Mouse (Mus musculus): ENCODE measurements around the gene Tbc1d16.
"Not testable (repeated sequence)": the region's sequence is repeated elsewhere in the genome, so short reads cannot be mapped to it uniquely, and the experiment has no call there.

Gene Tbc1d16

GRCm38 (mm10) chr11:119123522-119124319 is 104.6 kb downstream of the Tbc1d16 start:
- in situ Hi-C loops (cut with MseI, MboI) = no loop called here

GRCm38 (mm10) chr11:119122396-119122795 is 105.9 kb downstream of the Tbc1d16 start:
- in situ Hi-C loops (cut with MseI, MboI) = no loop called here

- in situ Hi-C loops (cut with MseI, MboI) = no loop called here
Observed at GRCm38 (mm10) chr11:119118905-119119304, 109.4 kb downstream of the Tbc1d16 start.

- in situ Hi-C loops (cut with MseI, MboI) = no loop called here
Observed at GRCm38 (mm10) chr11:119117945-119118344, 110.4 kb downstream of the Tbc1d16 start.

- in situ Hi-C loops (cut with MseI, MboI) = no loop called here
Observed at GRCm38 (mm10) chr11:119116992-119117391, 111.3 kb downstream of the Tbc1d16 start.

- in situ Hi-C loops (cut with MseI, MboI) = no loop called here
Observed at GRCm38 (mm10) chr11:119112721-119113120, 115.6 kb downstream of the Tbc1d16 start.

GRCm38 (mm10) chr11:119111345-119111744 is 117.0 kb downstream of the Tbc1d16 start:
- in situ Hi-C loops (cut with MseI, MboI) = no loop called here

GRCm38 (mm10) chr11:119109415-119110071 is 118.8 kb downstream of the Tbc1d16 start:
- in situ Hi-C loops (cut with MseI, MboI) = no loop called here

GRCm38 (mm10) chr11:119108573-119109263 is 119.6 kb downstream of the Tbc1d16 start:
- in situ Hi-C loops (cut with MseI, MboI) = no loop called here

- in situ Hi-C loops (cut with MseI, MboI) = no loop called here
Observed at GRCm38 (mm10) chr11:119106289-119106688, 122.0 kb downstream of the Tbc1d16 start.

GRCm38 (mm10) chr11:119105748-119106147 is 122.6 kb downstream of the Tbc1d16 start:
- in situ Hi-C loops (cut with MseI, MboI) = no loop called here

GRCm38 (mm10) chr11:119105071-119105609 is 123.2 kb downstream of the Tbc1d16 start:
- in situ Hi-C loops (cut with MseI, MboI) = no loop called here

- in situ Hi-C loops (cut with MseI, MboI) = no loop called here
Observed at GRCm38 (mm10) chr11:119103991-119104390, 124.3 kb downstream of the Tbc1d16 start.

- in situ Hi-C loops (cut with MseI, MboI) = not testable (repeated sequence)
Observed at GRCm38 (mm10) chr11:119100355-119100754, 127.9 kb downstream of the Tbc1d16 start.

GRCm38 (mm10) chr11:119098202-119098601 is 130.1 kb downstream of the Tbc1d16 start:
- in situ Hi-C loops (cut with MseI, MboI) = no loop called here

GRCm38 (mm10) chr11:119095441-119095840 is 132.9 kb downstream of the Tbc1d16 start:
- in situ Hi-C loops (cut with MseI, MboI) = no loop called here

- in situ Hi-C loops (cut with MseI, MboI) = loop anchor here in 1 of 2 experiments (5.0 kb wide), 1 partner anchor 94 kb away; no protein-coding TSS in a partner anchor
Observed at GRCm38 (mm10) chr11:119093322-119093721, 135.0 kb downstream of the Tbc1d16 start.

Data from mouse trophoblast stem cell (cell line).